Mouse (Mus musculus) heart, embryonic 11.5 days (tissue): ENCODE measurements at regions not wholly inside any gene's neighbourhood (a gene's known extent, or its start where the extent isn't known, plus 50 kb on each side); places are given as distances from the start of the nearest gene placed in this dataset.
A peak's percentile ranks its signal among the peaks of the same experiment; 100 is the strongest.

Experiments used
- ATAC-seq: fragments of 200-750 bp; cut with Nextera tagmentation; replicated peaks from 2 replicates; pipeline ENCODE4 v1.8.0; 2017; ENCODE audit warnings: moderate library complexity; ENCODE audit not compliant: insufficient number of reproducible peaks, low FRiP score, low TSS enrichment
- H3K27ac ChIP-seq: fragments of 300-500 bp; sonication (generic); 2 replicates; pipeline ENCODE4 v1.5.1; 2014; ENCODE audit warnings: mild to moderate bottlenecking, low read depth, low read length
- H3K27me3 ChIP-seq: fragments of 300-500 bp; sonication (generic); 2 replicates; pipeline ENCODE4 v1.6.1; 2014; ENCODE audit warnings: mild to moderate bottlenecking, low read length, mixed read lengths; ENCODE audit not compliant: control insufficient read depth, insufficient read depth
- H3K36me3 ChIP-seq: fragments of 300-500 bp; sonication (generic); 2 replicates; pipeline ENCODE4 v1.6.1; 2014; ENCODE audit warnings: mild to moderate bottlenecking, low read length, moderate library complexity, mixed read lengths; ENCODE audit not compliant: control insufficient read depth, insufficient read depth
- H3K4me1 ChIP-seq: fragments of 300-500 bp; sonication (generic); 2 replicates; pipeline ENCODE4 v1.6.1; 2014; ENCODE audit warnings: low read length; ENCODE audit not compliant: control insufficient read depth, insufficient read depth
- H3K4me2 ChIP-seq: fragments of 300-500 bp; sonication (generic); 2 replicates; pipeline ENCODE4 v1.6.1; 2014; ENCODE audit warnings: mild to moderate bottlenecking, moderate library complexity
- H3K4me3 ChIP-seq: fragments of 300-500 bp; sonication (generic); 2 replicates; pipeline ENCODE4 v1.5.1; 2014; ENCODE audit warnings: low read depth, low read length
- H3K9ac ChIP-seq: fragments of 300-500 bp; sonication (generic); 2 replicates; pipeline ENCODE4 v1.6.1; 2014; ENCODE audit warnings: mild to moderate bottlenecking, low read depth, low read length, moderate library complexity
- H3K9me3 ChIP-seq: fragments of 300-500 bp; sonication (generic); replicated peaks from 2 replicates; pipeline ENCODE4 v1.6.1; 2016; ENCODE audit warnings: low read length; ENCODE audit not compliant: control insufficient read depth
- WGBS: fragments of 180-500 bp; shearing (Covaris S2); extraction: QIAGEN DNeasy Blood & Tissue Kit; methylation state at CpG from one replicate; pipeline ENCODE4 v1.1.7; 2014; ENCODE audit not compliant: insufficient replicate concordance; 5-methylcytosine and 5-hydroxymethylcytosine counted together

DNA sequence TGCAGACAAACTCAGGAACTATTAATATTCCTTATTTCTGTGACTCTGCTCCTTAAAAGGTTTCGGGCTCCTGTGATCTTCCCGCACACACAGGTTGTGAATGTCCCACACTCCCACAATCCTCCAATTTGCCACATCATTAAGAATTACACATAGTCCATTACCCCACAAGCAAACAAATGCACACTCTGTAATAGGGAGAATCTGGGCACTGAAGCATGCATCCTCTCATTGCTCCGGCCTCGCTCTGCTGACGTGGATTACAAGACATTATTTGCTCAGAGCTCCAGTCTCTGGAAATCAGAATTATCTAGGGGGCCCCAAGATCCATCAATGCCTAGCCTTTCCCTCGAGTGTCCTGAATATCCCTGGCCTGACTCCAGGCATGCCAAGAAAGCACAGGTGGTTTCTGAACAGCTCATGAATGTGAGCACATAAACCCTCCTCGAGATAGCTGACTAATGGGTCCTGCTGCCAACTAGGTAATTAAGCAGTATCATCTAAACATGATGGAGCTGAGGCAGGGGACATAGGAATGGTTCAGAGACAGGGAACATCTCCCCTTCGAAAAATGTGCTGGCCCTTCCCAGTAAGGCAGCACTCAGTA is 504.2 kb downstream of the Epha4 start:
- no peaks in the 10 kb centered on the region for H3K9me3 ChIP-seq
- 68% methylated on average over 8 of the region's 8 CpGs for WGBS
- no peak for ATAC-seq

DNA sequence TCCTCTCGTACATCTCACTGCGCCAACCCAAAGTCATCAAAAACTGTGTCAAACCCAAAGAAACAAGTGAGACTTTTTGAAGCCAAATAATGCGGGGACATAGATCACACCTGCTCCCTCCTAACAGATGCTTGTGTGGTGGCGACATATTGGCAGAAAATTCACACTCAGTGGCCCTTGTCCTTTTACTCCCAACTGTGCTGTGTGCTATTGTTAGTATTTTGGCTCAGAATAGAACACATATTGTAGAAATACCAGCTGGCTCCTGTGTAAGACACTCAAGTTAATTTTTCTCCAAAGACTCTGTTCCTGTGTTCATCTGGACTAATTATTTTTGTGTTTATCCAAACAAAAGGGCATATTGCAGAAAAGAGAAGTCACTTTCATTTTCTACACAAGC is 487.2 kb downstream of the Epha4 start:
- ATAC-seq: no peak
- 84% methylated on average over 4 of the region's 4 CpGs for WGBS

More for the DNA sequence above, 504.2 kb downstream of the Epha4 start:
- H3K4me1 ChIP-seq: no peaks in the 10 kb centered on the region
- H3K36me3 ChIP-seq: no peaks in the 10 kb centered on the region
- H3K4me3 ChIP-seq: no peak overlapping the region
- H3K9ac ChIP-seq: no peak overlapping the region
- H3K27me3 ChIP-seq: no peaks in the 10 kb centered on the region
- no peak overlapping the region for H3K4me2 ChIP-seq
- H3K27ac ChIP-seq: no peak overlapping the region

DNA sequence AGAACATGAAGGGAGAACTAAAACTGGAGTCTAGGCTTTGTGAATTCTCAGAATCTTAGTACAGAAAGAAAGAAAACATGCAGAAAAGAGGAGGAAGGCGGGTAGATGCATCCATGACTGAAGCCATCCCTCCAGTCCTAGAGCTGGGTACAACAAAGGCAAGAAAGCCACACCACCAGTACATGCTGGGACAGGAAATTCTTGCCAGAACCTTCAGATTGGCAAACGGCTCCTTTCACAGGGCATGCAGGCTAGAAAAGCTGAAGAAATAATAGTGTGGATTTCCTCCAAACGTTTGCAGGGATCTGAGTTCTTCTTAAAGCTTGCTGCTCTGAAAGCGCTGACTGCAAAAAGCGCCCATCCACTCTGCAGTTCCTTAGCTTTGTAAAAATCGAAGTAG is 486.7 kb downstream of the Epha4 start:
- H3K4me2 ChIP-seq: no peak overlapping the region
- no peak overlapping the region for H3K9ac ChIP-seq
- WGBS: 76% methylated on average over 6 of the region's 6 CpGs
- H3K27ac ChIP-seq: no peak overlapping the region
- no peak for ATAC-seq
- no peaks in the 10 kb centered on the region for H3K4me1 ChIP-seq
- H3K36me3 ChIP-seq: no peaks in the 10 kb centered on the region
- no peaks in the 10 kb centered on the region for H3K27me3 ChIP-seq
- no peaks in the 10 kb centered on the region for H3K9me3 ChIP-seq
- no peak overlapping the region for H3K4me3 ChIP-seq

More for the DNA sequence above, 487.2 kb downstream of the Epha4 start:
- Histone ChIP-seq H3K4me3 (no peak overlapping the region), H3K36me3 (no peaks in the 10 kb centered on the region), H3K4me1 (no peaks in the 10 kb centered on the region), H3K4me2 (no peak overlapping the region), H3K9ac (no peak overlapping the region), H3K27me3 (no peaks in the 10 kb centered on the region), H3K9me3 (no peaks in the 10 kb centered on the region), H3K27ac (no peak overlapping the region)

DNA sequence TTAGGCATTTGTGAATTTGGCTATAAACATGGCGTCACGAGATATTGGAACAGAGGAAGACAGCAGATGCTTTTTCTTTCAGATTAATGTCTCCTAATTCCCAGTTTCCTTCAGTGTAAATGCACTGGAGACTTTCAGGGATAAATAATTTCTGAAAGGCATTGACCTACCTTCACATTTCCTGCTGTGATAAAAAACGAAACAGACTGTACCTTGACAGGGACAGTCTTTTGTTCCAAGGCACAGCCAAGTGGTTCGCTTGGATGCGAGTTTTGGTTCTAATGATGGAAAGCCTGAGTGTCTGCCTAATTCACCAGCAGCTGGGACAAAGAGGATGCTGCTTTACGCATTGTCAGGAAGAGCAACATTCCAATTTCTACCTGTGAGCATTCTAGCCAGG is 485.8 kb downstream of the Epha4 start:
- no peak overlapping the region for H3K4me2 ChIP-seq
- 80% methylated on average over 6 of the region's 6 CpGs for WGBS
- no peaks in the 10 kb centered on the region for H3K4me1 ChIP-seq
- no peak overlapping the region for H3K4me3 ChIP-seq
- no peaks in the 10 kb centered on the region for H3K9me3 ChIP-seq
- no peak overlapping the region for H3K27ac ChIP-seq
- H3K9ac ChIP-seq: no peak overlapping the region
- no peak for ATAC-seq
- no peaks in the 10 kb centered on the region for H3K36me3 ChIP-seq
- H3K27me3 ChIP-seq: no peaks in the 10 kb centered on the region

DNA sequence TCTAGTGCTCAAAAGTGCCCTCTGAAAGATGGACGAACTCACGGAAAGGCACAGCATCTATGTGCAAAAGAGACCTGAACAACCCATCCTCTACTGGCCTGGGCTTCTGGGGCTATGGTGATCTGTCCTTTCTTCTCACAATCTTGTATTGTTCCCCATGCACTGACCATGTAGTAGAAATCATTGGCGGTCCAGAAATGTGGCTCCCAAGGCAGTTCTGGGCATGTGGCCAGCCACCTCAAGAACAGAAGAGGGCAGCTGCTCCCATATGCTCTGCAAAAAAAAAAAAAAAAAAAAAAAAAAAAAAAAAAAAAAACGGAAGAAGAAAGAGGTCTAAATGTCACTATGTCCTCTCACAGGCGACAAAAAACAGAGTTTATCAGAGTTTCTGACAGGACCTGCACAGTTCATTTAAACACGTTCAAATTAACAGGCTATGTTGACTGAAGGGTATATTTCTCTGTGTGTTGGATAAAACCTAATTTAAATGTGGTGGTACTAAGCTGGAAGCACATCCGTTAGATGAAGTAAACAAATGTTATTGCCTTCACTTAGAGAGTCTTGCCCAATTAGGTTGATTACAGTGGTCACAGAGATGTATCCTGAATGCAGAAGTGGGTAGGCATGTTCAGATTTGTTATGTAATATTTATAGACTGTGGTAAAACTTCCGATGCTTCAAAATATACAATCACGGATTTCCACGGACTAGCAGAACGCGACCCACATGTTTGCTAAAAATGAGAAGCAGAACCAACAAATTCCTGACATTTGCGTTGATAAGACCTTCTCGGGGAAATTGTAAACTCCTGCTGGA is 470.9 kb downstream of the Epha4 start:
- no peak for ATAC-seq

DNA sequence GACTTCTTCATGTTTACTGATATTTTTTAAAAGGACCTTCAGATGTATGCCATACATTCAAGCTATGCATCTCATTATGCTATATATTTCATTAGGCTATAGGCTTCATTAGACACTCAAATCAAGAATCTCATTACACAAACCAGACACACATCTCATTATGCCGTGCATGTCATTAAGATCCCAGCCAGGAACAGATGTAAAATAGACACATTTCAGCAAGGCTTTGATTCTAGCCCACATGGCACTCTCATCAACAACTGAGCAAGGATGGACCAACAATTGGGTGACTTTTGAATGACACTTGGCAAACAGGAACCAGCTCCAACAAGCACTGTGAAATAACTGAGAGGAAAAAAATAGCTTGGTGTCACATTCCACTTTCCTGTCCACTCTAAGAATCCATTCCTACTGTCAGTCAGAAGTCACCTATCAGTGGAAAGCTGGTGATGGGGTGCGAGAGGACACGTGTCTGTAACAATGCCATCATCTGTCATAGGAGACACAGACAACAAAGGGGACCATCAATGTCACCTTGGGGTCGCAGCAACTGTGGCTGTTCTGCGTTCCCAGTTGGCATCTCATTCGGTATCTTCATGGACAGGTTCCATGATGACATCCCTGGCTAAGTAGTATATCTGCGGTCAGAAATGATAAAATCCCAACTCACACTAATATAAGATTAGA is 466.0 kb downstream of the Epha4 start:
- H3K27ac ChIP-seq: no peak overlapping the region
- no peak for ATAC-seq

More for the DNA sequence above, 470.9 kb downstream of the Epha4 start:
- no peak overlapping the region for H3K4me2 ChIP-seq
- H3K9me3 ChIP-seq: no peaks in the 10 kb centered on the region
- H3K4me3 ChIP-seq: no peak overlapping the region
- 60% methylated on average over 14 of the region's 14 CpGs for WGBS
- H3K9ac ChIP-seq: no peak overlapping the region
- no peak overlapping the region for H3K27ac ChIP-seq
- no peaks in the 10 kb centered on the region for H3K27me3 ChIP-seq
- H3K4me1 ChIP-seq: no peaks in the 10 kb centered on the region
- no peaks in the 10 kb centered on the region for H3K36me3 ChIP-seq

DNA sequence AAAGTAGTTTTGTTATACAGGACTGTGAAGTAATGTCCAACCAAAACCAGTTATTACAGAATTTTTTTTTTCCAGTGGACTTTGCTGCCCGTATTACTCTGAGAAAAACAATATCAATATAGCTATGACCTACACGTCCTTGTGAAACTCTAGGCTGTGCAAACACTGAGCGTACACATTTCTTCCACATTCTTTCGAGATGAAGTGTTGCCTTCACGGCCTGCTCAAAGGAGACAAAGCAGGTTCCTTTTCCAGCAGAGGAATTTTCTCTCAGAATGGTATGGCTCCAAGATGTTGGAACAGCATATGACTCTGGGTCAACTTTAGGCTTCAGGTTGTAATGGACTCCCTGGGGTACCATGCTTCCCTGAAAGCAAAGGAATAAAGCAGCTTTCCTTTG is 463.6 kb downstream of the Epha4 start:
- no peak overlapping the region for H3K9ac ChIP-seq
- H3K4me2 ChIP-seq: no peak overlapping the region
- no peaks in the 10 kb centered on the region for H3K36me3 ChIP-seq
- no peak overlapping the region for H3K4me3 ChIP-seq
- no peaks in the 10 kb centered on the region for H3K4me1 ChIP-seq
- H3K9me3 ChIP-seq: no peaks in the 10 kb centered on the region
- 45% methylated on average over 5 of the region's 5 CpGs for WGBS
- ATAC-seq: no peak
- H3K27ac ChIP-seq: 0 out of 2 replicates have a peak overlapping the region, but pooled peaks have one; percentile 41
- no peaks in the 10 kb centered on the region for H3K27me3 ChIP-seq

More for the DNA sequence above, 466.0 kb downstream of the Epha4 start:
- Histone ChIP-seq H3K27me3 (no peaks in the 10 kb centered on the region), H3K4me2 (no peak overlapping the region), H3K4me3 (no peak overlapping the region), H3K36me3 (no peaks in the 10 kb centered on the region), H3K9me3 (no peaks in the 10 kb centered on the region), H3K4me1 (no peaks in the 10 kb centered on the region), H3K9ac (no peak overlapping the region)
- 58% methylated on average over 7 of the region's 7 CpGs for whole genome bisulfite sequencing

DNA sequence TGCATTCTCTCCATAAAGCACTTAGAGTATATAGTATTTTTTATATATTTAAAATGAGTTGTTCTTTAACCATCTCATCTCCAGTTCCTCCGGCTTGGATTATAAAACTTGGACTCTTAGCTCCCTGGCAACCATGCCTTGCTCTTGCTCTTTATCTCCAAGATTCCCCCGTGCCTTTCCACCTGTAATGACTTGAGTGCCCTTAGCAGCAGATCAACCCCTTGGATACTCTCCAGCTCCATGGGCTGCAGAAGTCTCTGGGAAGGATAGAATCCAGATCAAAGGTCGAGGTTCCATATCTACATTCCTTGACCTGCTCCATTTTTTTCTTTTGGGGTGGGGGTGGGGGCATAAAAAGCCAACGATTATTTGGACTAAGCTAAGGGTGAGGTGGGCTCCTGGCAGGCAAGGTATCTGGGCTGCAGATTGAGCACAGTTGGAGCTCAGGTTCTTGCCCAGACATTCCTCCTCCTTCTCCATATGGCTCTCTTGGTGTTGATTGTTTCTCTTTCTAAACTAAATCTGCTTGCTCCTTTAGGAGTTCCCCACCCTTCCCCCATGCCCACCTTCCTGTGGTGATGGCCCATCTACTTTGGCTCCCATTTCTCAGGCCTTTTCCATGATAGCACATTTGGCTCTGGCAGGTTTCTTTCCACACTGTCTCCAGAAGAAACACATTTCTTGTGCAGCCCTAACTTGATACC is 460.9 kb downstream of the Epha4 start:
- H3K9ac ChIP-seq: no peak overlapping the region
- H3K4me1 ChIP-seq: no peaks in the 10 kb centered on the region
- H3K36me3 ChIP-seq: no peaks in the 10 kb centered on the region
- ATAC-seq: no peak
- 55% methylated on average over 4 of the region's 4 CpGs for WGBS
- no peaks in the 10 kb centered on the region for H3K9me3 ChIP-seq
- H3K4me3 ChIP-seq: no peak overlapping the region
- H3K4me2 ChIP-seq: no peak overlapping the region
- no peak overlapping the region for H3K27ac ChIP-seq
- H3K27me3 ChIP-seq: no peaks in the 10 kb centered on the region
